In the genomic region with DNA sequence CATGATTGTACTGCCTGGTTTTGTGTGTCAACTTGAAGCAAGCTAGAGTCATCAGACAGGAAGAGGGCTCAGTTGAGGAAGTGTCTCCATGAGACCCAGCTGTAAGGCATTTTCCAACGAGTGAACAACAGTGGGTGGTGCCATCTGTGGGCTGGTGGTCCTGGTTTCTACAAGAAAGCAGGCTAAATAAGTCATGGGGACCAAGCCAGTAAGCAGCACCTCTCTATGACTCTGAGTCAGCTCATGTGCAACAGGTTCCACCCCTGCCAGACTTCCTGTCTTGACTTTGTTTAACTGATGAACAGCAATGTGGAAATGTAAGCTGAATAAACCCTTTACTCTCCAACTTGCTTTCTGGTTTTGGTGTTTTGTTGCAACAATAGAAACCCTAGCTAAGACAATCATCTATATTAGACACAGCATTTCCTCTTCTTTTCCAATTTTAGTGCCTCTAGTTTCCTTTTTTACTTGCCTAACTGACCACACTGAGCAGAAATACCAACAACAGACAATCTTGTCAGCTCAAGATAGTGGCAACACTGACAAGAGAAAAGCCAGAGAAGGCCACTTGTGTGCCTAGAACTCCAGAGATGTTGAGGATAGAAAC, we compare ENCODE assay signal across 27 mouse cellular contexts.
DNase-seq lines count a peak whose midpoint lies in the region; ATAC-seq and TF ChIP-seq lines count a peak whose summit lies in the region.
"Had no signal": no experiment of that assay in that cellular context is flagged by ENCODE, and none has a peak within 500 bp of the region (broad histone marks: within the 10 kb centered on the region; RNA-seq: fewer than 3 reads in every experiment).

No protein-coding gene starts in this region.

- ATAC-seq in heart, embryonic 12.5 days (ENCODE audit: insufficient number of reproducible peaks, low FRiP score): no peak
- peak; percentile 45 for ATAC-seq in common myeloid progenitor, adult 5-6 weeks (replicated peaks; ENCODE audit: low read depth, poor library complexity, severe bottlenecking)
- peak; percentile 40; the same call in 1 of the 2 replicates for ATAC-seq in monocyte, adult 5-6 weeks (replicated peaks; ENCODE audit: insufficient number of reproducible peaks, low FRiP score, low TSS enrichment, poor library complexity, severe bottlenecking)
- ATAC-seq in stomach, postnatal 0 days (ENCODE audit: low FRiP score, low TSS enrichment): no peak
- no peak for ATAC-seq in neural tube, embryonic 15.5 days (ENCODE audit: low FRiP score)
- ATAC-seq: forebrain, embryonic 14.5 days; intestine, postnatal 0 days; liver, embryonic 12.5 days; midbrain, embryonic 13.5 days; Patski had no signal

- TF ChIP-seq EP300 in stomach, postnatal 0 days (optimal IDR thresholded peaks at IDR 0.05): no peak

- no peak overlapping the region for H3K27ac ChIP-seq in heart, embryonic 12.5 days (ENCODE audit: poor library complexity, severe bottlenecking)
- no peak overlapping the region for H3K27ac ChIP-seq in stomach, postnatal 0 days (replicated peaks)
- no peak overlapping the region for H3K27ac ChIP-seq in neural tube, embryonic 15.5 days (replicated peaks)
- H3K27ac ChIP-seq: heart, adult 2 months; hindbrain, embryonic 12.5 days; kidney, embryonic 15.5 days; limb, embryonic 13.5 days; liver, embryonic 12.5 days; midbrain, embryonic 13.5 days; neural tube, embryonic 13.5 days; stomach, embryonic 15.5 days had no signal

- H3K27me3 ChIP-seq in heart, embryonic 12.5 days (replicated peaks): no peaks in the 10 kb centered on the region
- H3K27me3 ChIP-seq in stomach, postnatal 0 days (ENCODE audit: control insufficient read depth, insufficient read depth, low read length): no peaks in the 10 kb centered on the region
- no peaks in the 10 kb centered on the region for H3K27me3 ChIP-seq in neural tube, embryonic 15.5 days (replicated peaks)
- H3K27me3 ChIP-seq: hindbrain, embryonic 12.5 days; kidney, embryonic 15.5 days; limb, embryonic 13.5 days; liver, embryonic 12.5 days; midbrain, embryonic 13.5 days; neural tube, embryonic 13.5 days; Patski; stomach, embryonic 15.5 days had no signal

- no peaks in the 10 kb centered on the region for H3K9me3 ChIP-seq in heart, embryonic 12.5 days (replicated peaks)
- H3K9me3 ChIP-seq in stomach, postnatal 0 days (ENCODE audit: control insufficient read depth, low read length): no peaks in the 10 kb centered on the region
- no peaks in the 10 kb centered on the region for H3K9me3 ChIP-seq in neural tube, embryonic 15.5 days (replicated peaks)
- H3K9me3 ChIP-seq: G1E; hindbrain, embryonic 12.5 days; kidney, embryonic 15.5 days; limb, embryonic 13.5 days; liver, embryonic 12.5 days; midbrain, embryonic 13.5 days; neural tube, embryonic 13.5 days; stomach, embryonic 15.5 days had no signal

- no peak overlapping the region for H3K9ac ChIP-seq in heart, embryonic 12.5 days
- H3K9ac ChIP-seq in stomach, postnatal 0 days (ENCODE audit: low read length): no peak overlapping the region
- H3K9ac ChIP-seq in neural tube, embryonic 15.5 days (replicated peaks): no peak overlapping the region
- H3K9ac ChIP-seq: hindbrain, embryonic 12.5 days; kidney, embryonic 15.5 days; limb, embryonic 13.5 days; liver, embryonic 12.5 days; midbrain, embryonic 13.5 days; neural tube, embryonic 13.5 days; stomach, embryonic 15.5 days had no signal

- no peak overlapping the region for H3K4me2 ChIP-seq in heart, embryonic 12.5 days
- no peak overlapping the region for H3K4me2 ChIP-seq in stomach, postnatal 0 days (replicated peaks; ENCODE audit: low read depth)
- H3K4me2 ChIP-seq in neural tube, embryonic 15.5 days: no peak overlapping the region
- H3K4me2 ChIP-seq: hindbrain, embryonic 12.5 days; kidney, embryonic 15.5 days; limb, embryonic 13.5 days; liver, embryonic 12.5 days; midbrain, embryonic 13.5 days; neural tube, embryonic 13.5 days; stomach, embryonic 15.5 days had no signal

- peak; percentile 74 for DNase-seq in heart, adult 11 months
- peak; percentile 74 for DNase-seq in 416B (ENCODE audit: low read depth)
- no peak for DNase-seq in stomach, postnatal 0 days (ENCODE audit: low spot score)
- DNase-seq in gastrocnemius, adult 8-10 months (ENCODE audit: low spot score in 2 of 2): no peak
- DNase-seq: cerebellum, adult 18-20 months; cerebellum, postnatal 36 days; gastrocnemius, postnatal 14 days; heart, adult 2 months; layer of hippocampus, postnatal 36 days; lung, adult 18-20 months; right cerebral cortex, adult 18-20 months; right cerebral cortex, postnatal 4 days had no signal

- H3K4me1 ChIP-seq in heart, embryonic 12.5 days (replicated peaks): no peaks in the 10 kb centered on the region
- H3K4me1 ChIP-seq in stomach, postnatal 0 days (replicated peaks; ENCODE audit: control insufficient read depth, insufficient read depth): no peaks in the 10 kb centered on the region
- H3K4me1 ChIP-seq in neural tube, embryonic 15.5 days: no peaks in the 10 kb centered on the region
- H3K4me1 ChIP-seq: hindbrain, embryonic 12.5 days; kidney, embryonic 15.5 days; limb, embryonic 13.5 days; liver, embryonic 12.5 days; midbrain, embryonic 13.5 days; neural tube, embryonic 13.5 days; stomach, embryonic 15.5 days had no signal

- H3K4me3 ChIP-seq in heart, embryonic 12.5 days: no peak overlapping the region
- no peak overlapping the region for H3K4me3 ChIP-seq in stomach, postnatal 0 days (ENCODE audit: low read depth, low read length)
- H3K4me3 ChIP-seq in neural tube, embryonic 15.5 days (replicated peaks): no peak overlapping the region
- H3K4me3 ChIP-seq: heart, adult 2 months; hindbrain, embryonic 12.5 days; kidney, embryonic 15.5 days; limb, embryonic 13.5 days; liver, embryonic 12.5 days; midbrain, embryonic 13.5 days; neural tube, embryonic 13.5 days; stomach, embryonic 15.5 days had no signal

- WGBS in heart, embryonic 12.5 days: 34% methylated on average over 1 of the region's 1 CpGs
- WGBS in stomach, postnatal 0 days: 43% methylated on average over 1 of the region's 1 CpGs
- 53% methylated on average over 1 of the region's 1 CpGs for WGBS in neural tube, embryonic 15.5 days

- no peaks in the 10 kb centered on the region for H3K36me3 ChIP-seq in heart, embryonic 12.5 days
- H3K36me3 ChIP-seq in stomach, postnatal 0 days (ENCODE audit: control insufficient read depth, insufficient read depth, low read length): no peaks in the 10 kb centered on the region
- H3K36me3 ChIP-seq in neural tube, embryonic 15.5 days: no peaks in the 10 kb centered on the region
- H3K36me3 ChIP-seq: G1E; hindbrain, embryonic 12.5 days; kidney, embryonic 15.5 days; limb, embryonic 13.5 days; liver, embryonic 12.5 days; midbrain, embryonic 13.5 days; neural tube, embryonic 13.5 days; stomach, embryonic 15.5 days had no signal

- TF ChIP-seq CTCF in stomach, postnatal 0 days (IDR thresholded peaks at IDR 0.05; ENCODE audit: low read depth): no peak

Comparison
In these comparisons a context has a peak if more than half of its experiments do, and no peak if none do; other contexts are left out.
1. DNase-seq: peak in heart, adult 11 months (single experiment) and 416B (single experiment); none in stomach, postnatal 0 days (single experiment) and gastrocnemius, adult 8-10 months (0 of 2).
2. ATAC-seq: peak in common myeloid progenitor, adult 5-6 weeks (single experiment) and monocyte, adult 5-6 weeks (single experiment); none in heart, embryonic 12.5 days (single experiment), stomach, postnatal 0 days (single experiment) and neural tube, embryonic 15.5 days (single experiment).